Mouse (Mus musculus) liver, embryonic 15.5 days (tissue): ENCODE results near the gene Bdnf. TPM values are rescaled to one million over a fixed set of nuclear protein-coding genes. Genes with fewer than 3 reads are reported as not detected.

Experiments used
- ATAC-seq: fragments of 200-750 bp; cut with Nextera tagmentation; 2 replicates; pipeline ENCODE4 v1.8.0; 2017; ENCODE audit warnings: moderate number of reproducible peaks, mild to moderate bottlenecking, moderate library complexity; ENCODE audit not compliant: insufficient read depth
- H3K27ac ChIP-seq: fragments of 300-500 bp; sonication (generic); replicated peaks from 2 replicates; pipeline ENCODE4 v1.5.1; 2015; ENCODE audit warnings: mild to moderate bottlenecking, inconsistent platforms
- H3K27me3 ChIP-seq: fragments of 300-500 bp; sonication (generic); 2 replicates; pipeline ENCODE4 v1.6.1; 2015; ENCODE audit warnings: mild to moderate bottlenecking, inconsistent platforms
- H3K36me3 ChIP-seq: fragments of 300-500 bp; sonication (generic); replicated peaks from 2 replicates; pipeline ENCODE4 v1.6.1; 2015; ENCODE audit warnings: moderate library complexity, mild to moderate bottlenecking, inconsistent platforms
- H3K4me1 ChIP-seq: fragments of 300-500 bp; sonication (generic); replicated peaks from 2 replicates; pipeline ENCODE4 v1.6.1; 2015; ENCODE audit warnings: inconsistent platforms
- H3K4me2 ChIP-seq: fragments of 300-500 bp; sonication (generic); 2 replicates; pipeline ENCODE4 v1.6.1; 2015; ENCODE audit warnings: moderate library complexity, mild to moderate bottlenecking, inconsistent platforms
- H3K4me3 ChIP-seq: fragments of 300-500 bp; sonication (generic); replicated peaks from 2 replicates; pipeline ENCODE4 v1.5.1; 2015; ENCODE audit warnings: mild to moderate bottlenecking, inconsistent platforms
- H3K9ac ChIP-seq: fragments of 300-500 bp; sonication (generic); 2 replicates; pipeline ENCODE4 v1.6.1; 2015; ENCODE audit warnings: moderate library complexity, mild to moderate bottlenecking, inconsistent platforms
- H3K9me3 ChIP-seq: fragments of 300-500 bp; sonication (generic); replicated peaks from 2 replicates; pipeline ENCODE4 v1.6.1; 2016; ENCODE audit warnings: inconsistent platforms
- WGBS: fragments of 180-500 bp; shearing (Covaris S2); methylation state at CpG from one replicate; pipeline ENCODE4 v1.1.7; 2015; ENCODE audit warnings: mixed read lengths; ENCODE audit not compliant: insufficient replicate concordance; 5-methylcytosine and 5-hydroxymethylcytosine counted together
- polyA plus RNA-seq: library from polyadenylated mRNA; unstranded; fragments of >200 nt; fragmentation: Nextera tagmentation; extraction: Ambion mirVana; gene quantifications from 2 replicates; pipeline ENCODE4 v1.2.1, GENCODE M21; 2015

Gene Bdnf
- polyA plus RNA-seq, 1 experiment from 2014 or later = 0.09 TPM

GRCm38 (mm10) chr2:109688661-109689060 is 14.2 kb downstream of the Bdnf start:
- ATAC-seq = no peak
- H3K27ac ChIP-seq = no peak overlapping the region
- peaks cover 21% of the 10 kb centered on the region for H3K27me3 ChIP-seq
- no peak overlapping the region for H3K4me3 ChIP-seq
- 44% methylated on average over 1 of the region's 1 CpGs for WGBS
- no peaks in the 10 kb centered on the region for H3K36me3 ChIP-seq
- no peak overlapping the region for H3K9ac ChIP-seq
- H3K4me1 ChIP-seq = no peaks in the 10 kb centered on the region
- no peak overlapping the region for H3K4me2 ChIP-seq
- no peaks in the 10 kb centered on the region for H3K9me3 ChIP-seq

DNA sequence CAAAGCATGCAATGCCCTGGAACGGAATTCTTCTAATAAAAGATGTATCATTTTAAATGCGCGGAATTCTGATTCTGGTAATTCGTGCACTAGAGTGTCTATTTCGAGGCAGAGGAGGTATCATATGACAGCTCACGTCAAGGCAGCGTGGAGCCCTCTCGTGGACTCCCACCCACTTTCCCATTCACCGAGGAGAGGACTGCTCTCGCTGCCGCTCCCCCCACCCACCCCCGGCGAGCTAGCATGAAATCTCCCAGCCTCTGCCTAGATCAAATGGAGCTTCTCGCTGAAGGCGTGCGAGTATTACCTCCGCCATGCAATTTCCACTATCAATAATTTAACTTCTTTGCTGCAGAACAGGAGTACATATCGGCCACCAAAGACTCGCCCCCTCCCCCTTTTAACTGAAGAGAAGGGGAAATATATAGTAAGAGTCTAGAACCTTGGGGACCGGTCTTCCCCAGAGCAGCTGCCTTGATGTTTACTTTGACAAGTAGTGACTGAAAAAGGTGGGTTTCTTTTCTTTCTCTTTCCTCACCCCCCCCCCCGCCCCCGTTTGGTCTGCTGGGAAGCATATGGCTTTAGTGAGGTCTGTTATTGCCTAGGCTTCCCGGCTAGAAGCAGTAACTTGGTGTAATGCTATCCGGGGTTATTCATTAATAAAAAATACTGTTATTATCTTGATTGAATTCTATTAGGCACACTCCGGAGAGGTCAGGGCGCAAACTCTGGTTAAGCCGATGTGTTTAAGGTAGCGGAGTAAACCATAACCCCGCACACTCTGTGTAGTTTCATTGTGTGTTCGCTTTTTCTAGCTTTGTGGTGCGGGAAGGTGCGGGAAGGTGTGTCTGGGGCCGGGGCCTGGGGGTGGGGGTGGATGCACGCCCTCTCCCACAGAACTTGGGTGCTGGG is 18.0 kb downstream of the Bdnf start:
- 4% methylated on average over 34 of the region's 34 CpGs for WGBS
- no peak for ATAC-seq

DNA sequence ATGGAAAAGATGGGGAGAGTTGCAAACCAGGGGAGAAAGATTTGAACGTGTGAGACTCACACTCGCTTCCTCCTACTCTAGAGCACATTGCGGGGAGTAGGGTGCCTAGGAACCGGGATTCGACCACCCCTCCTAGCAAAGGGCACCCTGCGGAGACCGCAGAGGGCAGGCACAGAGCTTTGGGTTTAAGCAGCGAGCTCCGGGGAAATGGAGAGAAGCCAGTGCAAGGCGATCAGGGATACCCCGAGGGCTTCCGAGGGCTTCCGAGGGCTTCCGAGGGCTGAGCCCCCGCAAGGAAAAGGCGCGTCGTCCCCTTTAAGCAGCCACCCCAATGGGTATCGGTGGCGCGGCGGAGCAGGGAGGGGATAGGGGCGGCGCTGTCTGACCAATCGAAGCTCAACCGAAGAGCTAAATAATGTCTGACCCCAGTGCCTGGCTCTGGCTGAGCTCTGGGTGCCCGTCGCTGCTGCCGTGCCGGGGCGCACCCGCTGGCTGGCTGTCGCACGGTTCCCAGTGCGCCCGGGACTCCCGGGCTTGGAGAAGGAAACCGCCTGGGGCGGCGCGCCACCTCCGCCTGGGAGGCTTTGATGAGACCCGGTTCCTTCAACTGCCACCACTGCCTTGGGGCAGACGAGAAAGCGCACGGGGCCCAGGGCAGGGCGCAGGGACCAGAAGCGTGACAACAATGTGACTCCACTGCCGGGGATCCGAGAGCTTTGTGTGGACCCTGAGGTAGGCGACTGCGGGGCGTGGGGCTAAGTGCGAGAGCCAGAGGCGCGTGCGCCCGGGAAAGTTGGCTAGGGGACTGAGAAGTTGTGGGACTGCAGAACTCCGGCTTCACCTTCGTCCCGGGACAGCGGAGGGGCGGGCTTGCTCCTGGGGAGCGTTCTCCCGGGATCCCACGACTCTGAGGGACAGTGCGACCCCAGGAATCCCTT is 18.9 kb downstream of the Bdnf start:
- 0 out of 2 replicates have a peak, but pooled peaks have one; percentile 18 for ATAC-seq
- Histone ChIP-seq H3K4me3 (peak overlapping the region; percentile 40), H3K27ac (no peak overlapping the region), H3K36me3 (no peaks in the 10 kb centered on the region), H3K4me1 (no peaks in the 10 kb centered on the region), H3K27me3 (peaks cover 40% of the 10 kb centered on the region), H3K9ac (no peak overlapping the region), H3K9me3 (no peaks in the 10 kb centered on the region), H3K4me2 (peak overlapping the region; percentile 61)
- WGBS = under 1% methylated on average over 67 of the region's 67 CpGs

More for the DNA sequence above, 18.0 kb downstream of the Bdnf start:
- H3K4me3 ChIP-seq = peak overlapping the region; percentile 40
- H3K36me3 ChIP-seq = no peaks in the 10 kb centered on the region
- H3K4me1 ChIP-seq = no peaks in the 10 kb centered on the region
- no peak overlapping the region for H3K9ac ChIP-seq
- H3K27ac ChIP-seq = no peak overlapping the region
- peaks cover 40% of the 10 kb centered on the region for H3K27me3 ChIP-seq
- H3K4me2 ChIP-seq = peak overlapping the region; percentile 61
- no peaks in the 10 kb centered on the region for H3K9me3 ChIP-seq

- ATAC-seq = no peak
- no peaks in the 10 kb centered on the region for H3K9me3 ChIP-seq
- peak overlapping the region; percentile 40 for H3K4me3 ChIP-seq
- 1% methylated on average over 26 of the region's 26 CpGs for WGBS
- H3K27ac ChIP-seq = no peak overlapping the region
- no peaks in the 10 kb centered on the region for H3K36me3 ChIP-seq
- peaks cover 40% of the 10 kb centered on the region for H3K27me3 ChIP-seq
- peak overlapping the region; percentile 61 for H3K4me2 ChIP-seq
- H3K9ac ChIP-seq = no peak overlapping the region
- no peaks in the 10 kb centered on the region for H3K4me1 ChIP-seq
Measured at GRCm38 (mm10) chr2:109694116-109694837, 19.8 kb downstream of the Bdnf start.

GRCm38 (mm10) chr2:109694838-109695225 is 20.3 kb downstream of the Bdnf start:
- peaks cover 40% of the 10 kb centered on the region for H3K27me3 ChIP-seq
- H3K4me3 ChIP-seq = peak overlapping the region; percentile 40
- no peaks in the 10 kb centered on the region for H3K9me3 ChIP-seq
- H3K4me1 ChIP-seq = no peaks in the 10 kb centered on the region
- no peak overlapping the region for H3K9ac ChIP-seq
- no peak for ATAC-seq
- no peak overlapping the region for H3K27ac ChIP-seq
- no peaks in the 10 kb centered on the region for H3K36me3 ChIP-seq
- 2% methylated on average over 12 of the region's 12 CpGs for WGBS
- peak overlapping the region; percentile 61 for H3K4me2 ChIP-seq

GRCm38 (mm10) chr2:109697151-109697550 is 22.7 kb downstream of the Bdnf start:
- Histone ChIP-seq H3K36me3 (no peaks in the 10 kb centered on the region), H3K4me3 (no peak overlapping the region), H3K9ac (no peak overlapping the region), H3K27me3 (peaks cover 34% of the 10 kb centered on the region), H3K4me1 (no peaks in the 10 kb centered on the region), H3K4me2 (no peak overlapping the region), H3K27ac (no peak overlapping the region), H3K9me3 (no peaks in the 10 kb centered on the region)
- no peak for ATAC-seq
- 10% methylated on average over 4 of the region's 4 CpGs for WGBS

GRCm38 (mm10) chr2:109700291-109700690 is 25.8 kb downstream of the Bdnf start:
- Histone ChIP-seq H3K27me3 (peaks cover 4% of the 10 kb centered on the region; the same call in 1 of the 2 replicates), H3K4me1 (no peaks in the 10 kb centered on the region), H3K9ac (no peak overlapping the region), H3K9me3 (no peaks in the 10 kb centered on the region), H3K36me3 (no peaks in the 10 kb centered on the region), H3K4me2 (no peak overlapping the region), H3K4me3 (no peak overlapping the region), H3K27ac (no peak overlapping the region)
- ATAC-seq = no peak
- WGBS = 44% methylated on average over 5 of the region's 5 CpGs

DNA sequence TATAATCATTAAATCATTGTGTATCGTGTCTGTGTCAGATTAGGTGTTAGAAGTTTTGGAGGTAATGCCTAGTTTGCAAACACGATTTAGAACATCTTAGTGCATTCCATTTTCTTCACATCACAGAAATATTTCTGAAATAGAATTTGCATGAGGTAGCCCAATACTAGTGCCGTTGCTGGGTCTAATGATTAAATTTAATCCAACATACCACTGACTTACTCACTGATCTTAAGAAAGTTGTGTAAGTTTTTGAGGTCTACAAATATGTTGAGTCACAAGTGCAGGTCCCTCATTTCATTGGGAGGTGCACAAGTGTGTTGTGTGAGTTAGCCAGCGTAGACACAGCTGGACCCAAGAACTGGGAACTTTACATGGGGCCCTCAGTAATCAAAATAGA is 29.1 kb downstream of the Bdnf start:
- H3K36me3 ChIP-seq = no peaks in the 10 kb centered on the region
- H3K27ac ChIP-seq = no peak overlapping the region
- no peaks in the 10 kb centered on the region for H3K9me3 ChIP-seq
- no peaks in the 10 kb centered on the region for H3K27me3 ChIP-seq
- no peak overlapping the region for H3K4me3 ChIP-seq
- H3K4me2 ChIP-seq = no peak overlapping the region
- H3K4me1 ChIP-seq = no peaks in the 10 kb centered on the region
- ATAC-seq = no peak
- no peak overlapping the region for H3K9ac ChIP-seq
- whole genome bisulfite sequencing = 52% methylated on average over 4 of the region's 4 CpGs

DNA sequence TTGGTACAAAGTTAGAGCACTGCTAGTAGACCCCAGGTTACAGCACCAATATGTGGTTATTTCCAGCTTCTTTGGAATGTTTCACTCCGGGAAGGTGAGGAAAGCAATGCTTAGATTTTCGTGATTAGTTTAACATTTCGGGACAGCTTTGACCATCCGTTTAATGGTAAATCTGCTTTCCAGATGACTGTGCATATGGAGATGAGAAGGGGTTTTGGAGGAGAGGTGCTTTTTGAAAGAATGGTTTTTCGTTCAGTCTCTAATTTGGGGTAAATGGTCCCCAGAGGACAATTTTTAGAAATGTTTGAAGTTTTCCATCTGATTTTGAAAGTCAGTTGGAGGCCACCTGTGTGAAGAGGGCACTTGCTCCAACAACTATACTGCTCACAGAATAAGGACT is 29.6 kb downstream of the Bdnf start:
- Histone ChIP-seq H3K9me3 (no peaks in the 10 kb centered on the region), H3K4me3 (no peak overlapping the region), H3K4me2 (no peak overlapping the region), H3K27ac (no peak overlapping the region), H3K27me3 (no peaks in the 10 kb centered on the region), H3K9ac (no peak overlapping the region), H3K4me1 (no peaks in the 10 kb centered on the region), H3K36me3 (no peaks in the 10 kb centered on the region)
- no peak for ATAC-seq
- WGBS = 58% methylated on average over 5 of the region's 5 CpGs

DNA sequence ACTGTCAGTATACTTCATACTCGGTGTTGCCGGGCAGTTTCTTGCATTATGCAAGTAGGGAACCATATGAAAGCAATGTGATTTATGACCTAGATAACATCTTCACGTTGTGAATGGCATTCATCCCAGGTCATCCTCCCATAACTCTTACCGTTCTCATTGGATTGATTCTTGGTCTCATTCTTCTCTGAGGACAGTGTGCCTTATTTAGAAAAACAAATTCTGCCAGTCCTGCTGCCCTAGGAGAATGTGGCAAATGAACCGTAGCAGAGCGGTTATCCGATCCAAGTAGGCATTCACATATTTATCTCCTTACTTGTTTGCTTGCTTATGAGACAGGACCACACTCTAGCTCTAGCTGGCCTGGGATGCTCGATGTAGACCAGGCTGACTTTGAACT is 32.0 kb downstream of the Bdnf start:
- no peak overlapping the region for H3K4me3 ChIP-seq
- no peaks in the 10 kb centered on the region for H3K36me3 ChIP-seq
- no peaks in the 10 kb centered on the region for H3K4me1 ChIP-seq
- H3K9ac ChIP-seq = no peak overlapping the region
- 62% methylated on average over 8 of the region's 8 CpGs for WGBS
- no peak for ATAC-seq
- H3K9me3 ChIP-seq = no peaks in the 10 kb centered on the region
- no peak overlapping the region for H3K4me2 ChIP-seq
- no peak overlapping the region for H3K27ac ChIP-seq
- no peaks in the 10 kb centered on the region for H3K27me3 ChIP-seq
